Mouse (Mus musculus) hematopoietic stem cell, adult 5-6 weeks (primary cell): ENCODE measurements at regions not wholly inside any gene's neighbourhood (a gene's known extent, or its start where the extent isn't known, plus 50 kb on each side); places are given as distances from the start of the nearest gene placed in this dataset.
"Not testable (repeated sequence)": the region's sequence is repeated elsewhere in the genome, so short reads cannot be mapped to it uniquely, and the experiment has no call there.

Experiments used
- ATAC-seq, 2 experiments: fragments of 125-278 bp in 1 of 2; replicated peaks in 1 of 2; 2 replicates each; pipeline ENCODE4 v1.8.0; 2016 to 2017; ENCODE audit warnings: inconsistent platforms in 2 of 2, mild to moderate bottlenecking in 2 of 2, moderate number of reproducible peaks in 2 of 2, low read depth in 1 of 2, moderate TSS enrichment in 1 of 2; ENCODE audit not compliant: low FRiP score in 2 of 2, poor library complexity in 2 of 2, severe bottlenecking in 2 of 2, insufficient read depth in 1 of 2, low TSS enrichment in 1 of 2

DNA sequence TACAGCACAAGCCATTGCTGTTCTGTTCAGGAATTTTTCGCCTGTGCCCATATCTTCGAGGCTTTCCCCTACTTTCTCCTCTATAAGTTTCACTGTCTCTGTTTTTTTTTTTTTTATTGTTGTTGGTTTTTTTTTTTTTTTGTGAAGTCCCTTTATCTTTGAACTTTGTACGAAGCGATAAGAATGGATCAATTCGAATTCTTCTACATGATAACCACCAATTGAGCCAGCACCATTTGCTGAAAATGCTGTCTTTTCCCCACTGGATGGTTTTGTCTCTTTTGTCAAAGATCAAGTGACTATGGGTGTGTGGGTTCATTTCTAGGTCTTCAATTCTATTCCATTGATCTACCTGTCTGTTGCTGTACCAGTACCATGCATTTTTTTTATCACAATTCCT lies 244.6 kb downstream of the Bcl11a start:
- not testable (repeated sequence) for ATAC-seq

DNA sequence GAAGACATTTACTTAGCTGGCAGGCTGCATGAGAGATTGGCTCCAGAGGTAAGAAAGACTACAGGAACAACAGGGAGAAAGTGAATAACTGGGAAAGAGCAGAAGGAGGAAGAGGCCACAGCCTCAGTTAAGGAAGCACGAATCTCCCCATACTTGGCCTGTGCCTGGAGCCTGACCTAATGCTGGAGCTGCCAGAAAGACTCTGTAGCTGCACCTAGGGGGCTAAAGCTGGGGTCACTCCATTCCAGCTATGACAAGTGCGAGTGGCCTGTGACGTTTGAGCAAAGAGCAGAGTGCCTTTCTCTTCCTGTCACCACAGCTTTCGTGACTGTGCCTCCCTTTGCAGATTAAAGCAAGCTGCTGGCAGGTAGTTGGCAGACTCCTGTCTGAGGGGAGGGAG lies 250.6 kb downstream of the Bcl11a start:
- no peak for ATAC-seq

DNA sequence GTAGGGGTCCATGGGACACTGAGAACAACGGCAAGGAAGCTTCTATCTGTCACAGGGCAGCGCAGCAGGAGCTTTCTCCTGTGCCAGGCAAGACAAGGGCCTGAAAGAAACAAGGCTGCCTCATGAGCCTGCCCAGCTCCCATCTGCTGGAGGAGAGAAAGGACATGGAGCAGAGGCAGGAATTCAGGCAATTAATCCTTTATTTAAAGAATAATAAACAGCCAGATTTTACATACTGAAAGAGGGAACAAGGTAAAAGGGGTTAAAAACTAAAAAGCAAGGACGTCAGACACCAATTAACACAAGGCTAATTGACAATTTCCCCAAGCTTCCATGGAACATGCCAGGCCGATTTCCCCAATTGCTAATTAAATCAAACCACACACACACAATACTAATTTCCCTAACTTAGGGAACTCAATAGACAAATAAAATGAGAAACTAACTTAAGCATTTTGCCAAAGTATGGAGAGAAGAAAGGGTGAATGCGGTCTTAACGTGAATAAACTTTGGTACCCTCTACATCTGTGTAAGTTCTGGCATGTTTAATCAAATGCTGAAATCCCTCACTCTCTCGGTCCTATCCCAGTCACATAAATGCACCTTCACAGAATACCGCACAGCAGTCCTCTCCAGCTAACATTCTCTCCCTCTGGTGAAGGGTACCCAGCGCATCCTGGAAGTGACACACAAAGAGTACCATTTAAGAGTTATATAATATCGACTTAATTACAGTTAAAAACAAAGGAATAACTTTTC lies 252.7 kb downstream of the Bcl11a start:
- ATAC-seq: no peak

GRCm38 (mm10) chr11:24332241-24332640 lies 254.4 kb downstream of the Bcl11a start:
- no peak for ATAC-seq

- no peak for ATAC-seq
Measured at GRCm38 (mm10) chr11:24333111-24333510, 255.3 kb downstream of the Bcl11a start.

DNA sequence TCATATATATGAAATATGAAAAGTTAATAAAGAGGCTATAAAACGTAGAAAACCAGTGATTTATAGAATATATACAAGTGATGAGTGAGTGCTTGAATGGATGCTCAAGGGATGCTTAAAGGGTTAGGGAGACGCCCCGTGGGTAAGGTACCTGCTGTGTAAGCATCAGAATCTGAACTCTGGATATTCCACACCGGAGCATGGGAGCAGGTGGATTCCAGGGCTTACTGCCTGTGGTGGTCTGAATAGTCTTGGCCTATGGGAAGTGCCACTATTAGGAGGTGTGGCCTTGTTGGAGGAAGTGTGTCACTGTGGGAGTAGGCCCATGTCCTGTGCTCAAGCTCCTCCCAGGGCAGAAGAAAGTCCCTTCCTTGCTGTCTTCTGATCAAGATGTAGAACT lies 257.4 kb downstream of the Bcl11a start:
- ATAC-seq: no peak

GRCm38 (mm10) chr11:24338111-24338510 lies 260.3 kb downstream of the Bcl11a start:
- ATAC-seq: no peak

DNA sequence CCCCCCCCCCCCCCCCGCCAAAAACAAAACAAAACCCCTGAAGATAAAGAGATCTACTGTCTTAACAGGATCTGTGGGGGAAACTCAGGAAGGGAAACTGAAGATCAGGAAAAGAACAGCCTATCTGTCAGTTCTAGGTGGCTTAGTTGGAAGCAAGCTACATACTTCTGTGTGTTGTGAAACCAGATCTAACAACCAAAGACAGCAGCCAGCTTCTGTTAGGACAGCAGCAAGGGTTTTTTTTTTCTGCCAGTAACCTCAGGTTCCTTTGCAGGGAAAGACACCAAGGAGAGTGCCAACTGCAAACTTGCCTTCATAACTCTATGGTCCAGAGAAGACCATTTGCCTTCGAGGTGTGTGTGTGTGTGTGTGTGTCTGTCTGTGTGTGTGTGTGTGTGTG lies 261.2 kb downstream of the Bcl11a start:
- peak in 1 of 2 experiments; percentile 22; a peak in 1 of 4 replicates for ATAC-seq

- peak; percentile 54 to 57; a peak in 3 of 4 replicates for ATAC-seq
Measured at GRCm38 (mm10) chr11:24340677-24341076, 262.8 kb downstream of the Bcl11a start.

DNA sequence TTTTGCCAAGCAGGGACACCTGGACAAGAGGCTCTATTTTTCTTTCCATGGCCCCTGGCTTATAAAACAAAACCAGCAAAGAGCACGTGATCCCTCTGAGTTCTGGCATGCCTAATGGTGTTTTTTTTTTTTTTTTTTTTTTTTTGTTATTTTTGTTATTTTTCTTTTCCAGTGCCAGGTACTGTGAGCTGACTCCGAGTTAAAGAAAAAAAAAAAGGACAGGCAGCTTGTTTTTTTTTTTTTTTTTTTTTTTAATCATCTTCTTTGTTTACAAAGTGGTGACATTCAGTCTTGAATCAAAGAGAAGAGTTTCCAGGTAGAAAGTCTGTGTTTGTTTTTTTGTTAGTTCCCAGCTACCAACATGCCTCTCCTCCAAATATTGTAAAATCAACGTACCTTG lies 263.8 kb downstream of the Bcl11a start:
- ATAC-seq: no peak

DNA sequence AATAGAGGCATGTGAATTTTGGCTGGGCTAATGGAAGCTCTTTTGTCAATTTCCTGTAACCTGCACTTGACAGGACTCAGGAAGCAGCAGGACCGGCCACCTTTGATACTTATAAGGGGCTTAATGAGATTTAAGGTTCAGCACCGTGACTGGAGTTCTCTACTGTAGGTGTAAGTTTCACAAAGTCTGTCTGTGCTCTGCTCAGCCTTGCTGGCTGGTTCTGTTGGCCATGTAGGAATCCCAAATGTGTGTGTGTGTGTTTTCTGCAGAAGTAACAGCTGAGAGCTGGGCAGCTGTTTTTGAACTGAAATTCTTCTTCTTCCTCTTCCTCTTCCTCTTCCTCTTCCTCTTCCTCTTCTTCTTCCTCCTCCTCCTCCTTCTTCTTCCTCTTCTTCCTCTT lies 264.3 kb downstream of the Bcl11a start:
- ATAC-seq: no peak

- ATAC-seq: no peak
Measured at GRCm38 (mm10) chr11:24342732-24343131, 264.9 kb downstream of the Bcl11a start.

- no peak for ATAC-seq
Measured at GRCm38 (mm10) chr11:24347225-24347624, 269.4 kb downstream of the Bcl11a start.

- ATAC-seq: no peak
Measured at GRCm38 (mm10) chr11:24348741-24349140, 270.9 kb downstream of the Bcl11a start.

- no peak for ATAC-seq
Measured at GRCm38 (mm10) chr11:24349967-24350643, 272.2 kb downstream of the Bcl11a start.

- no peak for ATAC-seq
Measured at GRCm38 (mm10) chr11:24350839-24351238, 273.0 kb downstream of the Bcl11a start.

- peak in 1 of 2 experiments; percentile 44; a peak in 1 of 4 replicates for ATAC-seq
Measured at GRCm38 (mm10) chr11:24352071-24352470, 274.2 kb downstream of the Bcl11a start.

- no peak for ATAC-seq
Measured at GRCm38 (mm10) chr11:24353056-24353455, 275.2 kb downstream of the Bcl11a start.

DNA sequence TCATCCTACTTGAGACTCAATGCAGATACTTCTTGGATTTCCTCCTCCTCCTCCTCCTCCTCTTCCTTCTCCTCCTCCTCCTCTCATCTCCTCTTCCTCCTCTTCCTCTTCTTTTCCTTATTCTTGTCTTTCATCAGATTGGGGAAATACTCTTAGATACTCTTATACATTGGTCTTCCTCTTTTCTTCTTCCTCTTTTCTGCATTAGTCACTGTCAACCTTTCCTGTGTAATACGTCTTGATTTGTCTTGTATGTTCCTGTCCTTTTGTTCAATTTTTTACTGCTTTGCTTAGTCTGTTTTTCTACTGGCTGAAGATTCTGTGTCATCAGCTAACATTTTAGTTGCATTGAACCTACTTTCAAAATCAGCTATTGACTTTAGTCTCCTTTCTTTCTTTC lies 279.5 kb downstream of the Bcl11a start:
- peak; percentile 74 to 84 for ATAC-seq
